Mouse (Mus musculus): ENCODE measurements around the gene Icam1. TPM values are rescaled to one million over a fixed set of nuclear protein-coding genes. Genes with fewer than 3 reads are reported as not detected.
A peak's percentile ranks its signal among the peaks of the same experiment; 100 is the strongest.

Icam1 gene
- 10 to 100 TPM; 10.8 to 12.4 TPM for total RNA-seq (2021)
- long read RNA-seq, experiment 1, transcript Icam1-201 (7 exons, 2,535 nt) = major isoform, 8 of 9 reads
- long read RNA-seq, experiment 1, partial matches to known transcripts = 0 of 9 reads
- long read RNA-seq, experiment 1, other reads (novel, unspliced or antisense) = 1 of 9 reads
- long read RNA-seq, experiment 2, transcript Icam1-201 (7 exons, 2,535 nt) = major isoform, 8 of 9 reads
- long read RNA-seq, experiment 2, partial matches to known transcripts = 0 of 9 reads
- long read RNA-seq, experiment 2, other reads (novel, unspliced or antisense) = 1 of 9 reads

DNA sequence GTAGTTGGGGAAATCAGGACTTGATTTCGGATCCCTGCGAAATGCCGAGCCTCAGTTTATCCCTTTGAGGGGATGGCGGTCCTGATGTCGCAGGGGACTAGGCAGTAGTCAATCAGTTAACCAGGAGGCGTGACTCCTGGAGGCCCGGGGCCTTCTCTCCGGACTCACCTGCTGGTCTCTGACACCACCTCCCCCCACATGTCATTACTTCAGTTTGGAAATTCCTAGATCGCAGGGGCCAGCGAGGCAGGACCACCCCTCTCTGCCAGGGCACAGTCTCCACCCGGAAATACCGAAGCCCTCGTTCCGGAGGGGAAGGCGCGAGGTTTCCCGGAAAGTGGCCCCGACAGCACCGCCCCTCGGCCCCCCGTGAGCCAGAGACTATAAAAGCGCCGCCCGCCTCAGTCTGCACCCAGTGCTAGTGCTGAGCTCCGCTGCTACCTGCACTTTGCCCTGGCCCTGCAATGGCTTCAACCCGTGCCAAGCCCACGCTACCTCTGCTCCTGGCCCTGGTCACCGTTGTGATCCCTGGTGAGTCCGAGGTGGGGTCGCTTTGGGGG, at the start of gene Icam1:
Icam1 (plus strand) TSS at position 415 of the 560 bp plus-strand sequence.
- peak; percentile 72 for DNase-seq

DNA sequence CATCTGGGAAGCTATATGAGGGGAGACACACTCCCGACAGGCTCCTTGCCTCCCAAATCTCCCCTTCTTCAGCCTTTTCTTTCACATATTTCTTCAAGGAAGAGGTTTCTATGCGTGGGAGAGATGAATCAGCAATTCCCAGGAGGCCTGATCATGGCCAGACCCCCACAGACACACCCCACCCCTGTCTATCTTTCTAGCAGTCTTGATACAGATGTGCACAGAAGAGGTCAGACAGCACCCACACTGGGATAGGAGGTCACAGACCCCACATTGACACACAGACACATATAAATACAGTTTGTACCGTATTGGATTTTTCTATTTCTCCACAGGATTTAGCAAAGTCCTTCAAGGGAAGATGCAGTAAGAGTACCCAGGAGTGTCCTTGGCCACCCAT, 49.8 kb upstream of the Icam1 start:
- DNase-seq = no peak

GRCm38 (mm10) chr9:20966747-20967146, 49.0 kb upstream of the Icam1 start:
- no peak for DNase-seq

GRCm38 (mm10) chr9:20971751-20972140, 44.0 kb upstream of the Icam1 start:
- no peak for DNase-seq

- DNase-seq = peak; percentile 49
These were observed 43.4 kb upstream of the Icam1 start for GRCm38 (mm10) chr9:20972141-20972992.

DNA sequence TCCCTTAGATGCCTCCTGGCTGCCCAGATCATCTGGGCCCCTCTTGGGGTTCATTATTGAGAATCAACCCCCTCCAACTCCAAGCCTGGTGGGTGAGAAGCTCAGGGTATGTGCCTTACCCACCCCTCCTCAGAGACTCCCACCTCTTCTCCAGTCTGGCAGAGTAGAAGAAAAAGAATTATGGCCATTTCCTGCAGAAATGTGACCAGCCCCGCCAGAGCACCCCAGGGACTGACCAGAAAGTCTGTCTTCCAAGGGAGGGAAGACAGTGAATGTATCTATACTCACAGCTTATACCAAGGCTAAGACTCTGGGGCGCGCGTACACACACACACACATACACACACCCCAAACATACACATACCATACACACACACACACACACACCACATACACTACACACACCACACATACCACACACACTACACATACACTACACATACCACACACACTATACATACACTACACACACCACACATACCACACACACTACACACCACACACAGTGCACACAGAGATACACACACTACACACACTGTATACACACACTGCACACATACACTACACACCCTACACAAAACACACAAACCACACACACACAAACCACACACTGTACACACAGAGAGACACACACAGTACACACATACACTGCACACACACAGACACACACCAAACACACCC, 42.6 kb upstream of the Icam1 start:
- no peak for DNase-seq

DNA sequence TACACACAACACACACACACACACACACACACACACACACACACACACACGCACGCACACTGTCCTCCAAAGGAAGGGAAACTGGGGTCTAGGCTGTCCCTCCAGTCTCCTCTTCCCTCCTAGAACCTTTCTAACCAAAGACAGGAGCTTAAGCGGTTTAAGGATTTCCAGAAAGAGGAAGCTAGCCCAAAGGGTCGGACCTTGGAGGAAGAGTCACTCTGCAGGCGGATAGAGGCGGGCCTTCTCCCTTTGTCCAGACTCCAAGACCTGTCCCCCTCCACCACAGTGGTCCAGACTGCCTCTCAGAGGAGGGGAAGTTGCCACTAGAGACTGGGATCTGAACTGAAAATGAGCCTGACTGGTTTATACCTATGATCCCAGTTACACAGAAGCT, 42.1 kb upstream of the Icam1 start:
- no peak for DNase-seq

GRCm38 (mm10) chr9:20975431-20976215, 40.2 kb upstream of the Icam1 start:
- peak; percentile 65 for DNase-seq

DNA sequence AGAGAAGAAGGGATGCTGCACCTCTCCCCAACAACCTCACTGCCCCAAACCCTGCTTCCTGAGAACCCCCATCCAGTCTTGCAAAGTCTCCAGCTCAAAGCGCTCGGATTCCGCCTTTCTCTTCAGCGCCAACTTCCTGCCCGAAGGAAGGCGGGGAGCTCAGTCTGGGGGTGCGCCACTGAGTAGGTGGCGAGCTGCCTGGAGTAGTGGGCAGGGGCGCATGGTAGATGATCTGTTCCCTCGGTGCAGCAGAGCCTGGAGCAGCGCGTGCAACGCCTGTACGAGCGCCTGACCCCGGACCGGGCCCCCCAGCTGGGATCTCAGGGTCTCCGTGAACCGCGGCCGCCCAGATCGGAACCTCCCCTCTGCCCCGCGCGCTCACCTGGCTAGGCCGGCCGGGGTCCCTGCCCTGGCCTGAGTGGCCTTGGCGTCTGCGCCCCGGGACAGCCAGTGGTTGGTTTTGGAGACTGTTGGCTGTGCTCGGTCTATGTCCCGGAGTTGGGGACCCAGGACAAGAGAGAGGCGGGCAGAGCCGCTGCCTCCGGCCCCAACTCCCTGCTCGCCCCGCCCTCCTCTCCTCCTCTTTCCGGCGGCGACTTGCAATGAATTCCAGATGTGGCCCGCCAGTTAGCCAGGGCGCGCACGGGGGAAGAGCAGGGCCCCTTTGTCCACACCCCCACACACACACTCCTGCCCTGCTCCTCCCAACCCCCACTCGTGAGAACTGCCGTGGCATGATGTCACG, 39.4 kb upstream of the Icam1 start, which contains the start of gene S1pr2:
S1pr2 (minus strand) TSS at position 566 of the 745 bp plus-strand sequence.
- DNase-seq = peak; percentile 89

DNA sequence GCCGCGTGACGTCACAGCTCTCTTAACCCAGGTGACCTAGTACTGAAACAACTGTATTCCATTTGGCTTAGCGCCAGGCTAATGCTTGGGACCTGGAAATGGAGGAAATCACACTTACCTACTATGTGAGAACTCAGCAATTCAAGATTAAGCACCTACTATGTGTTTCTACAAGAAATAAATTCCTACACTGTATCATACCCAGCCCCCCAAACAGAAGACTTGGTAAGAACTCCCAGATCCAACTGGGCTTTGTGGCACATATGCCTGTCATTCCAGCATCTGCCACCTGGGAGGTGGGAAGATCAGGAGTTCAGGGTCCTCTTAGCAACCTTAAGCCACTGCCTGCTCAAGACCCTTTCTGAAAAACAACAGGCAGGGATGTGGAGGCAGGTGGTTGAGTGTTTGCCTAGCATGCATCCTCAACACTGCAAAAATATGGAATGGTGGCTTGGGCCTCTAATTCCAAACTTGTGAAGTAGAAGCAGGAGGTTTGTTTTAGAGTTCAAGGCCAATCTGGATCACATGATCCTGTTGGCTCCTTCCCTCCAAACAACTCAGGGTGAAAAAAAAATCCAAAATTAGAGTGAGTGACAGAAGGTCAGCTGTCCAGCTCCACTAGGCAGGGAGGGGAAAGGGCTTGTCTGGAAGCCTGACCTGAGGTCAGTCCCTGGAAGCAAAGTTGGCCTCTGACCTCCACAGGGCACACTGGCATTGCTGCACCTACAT, 38.7 kb upstream of the Icam1 start:
- no peak for DNase-seq

DNA sequence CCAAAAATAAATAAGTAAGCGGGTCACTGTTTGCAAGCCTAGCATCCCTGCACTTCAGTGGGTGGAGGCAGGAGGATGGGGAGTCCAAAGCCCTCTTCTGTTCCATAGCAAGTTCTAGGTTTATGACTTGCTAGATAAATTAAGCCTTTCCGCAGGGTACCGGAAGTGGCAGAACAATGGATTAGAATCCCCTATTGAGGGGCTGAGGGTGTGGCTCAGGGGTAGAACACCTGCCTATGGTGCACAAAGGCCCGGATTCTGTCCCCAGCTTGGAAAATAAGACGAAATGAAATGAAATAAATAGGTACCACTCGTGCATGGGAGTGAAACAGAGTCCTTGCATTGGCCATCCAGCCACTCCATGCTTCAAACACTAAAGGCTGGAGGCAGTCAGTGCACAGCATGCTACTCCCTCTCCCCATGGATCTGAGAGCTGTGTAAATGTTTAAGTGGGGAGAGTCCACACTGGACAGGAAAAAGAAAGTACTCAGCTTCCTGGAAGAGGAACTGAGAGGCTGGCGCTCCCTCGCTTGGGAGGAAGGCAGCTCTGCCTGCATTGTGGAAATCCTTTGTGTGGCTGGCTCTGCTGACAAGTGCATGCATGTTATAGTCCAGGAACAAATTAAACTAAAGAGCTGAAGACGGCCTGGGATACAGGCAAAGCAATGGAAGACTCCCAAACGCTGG, 37.2 kb upstream of the Icam1 start:
- DNase-seq = no peak

DNA sequence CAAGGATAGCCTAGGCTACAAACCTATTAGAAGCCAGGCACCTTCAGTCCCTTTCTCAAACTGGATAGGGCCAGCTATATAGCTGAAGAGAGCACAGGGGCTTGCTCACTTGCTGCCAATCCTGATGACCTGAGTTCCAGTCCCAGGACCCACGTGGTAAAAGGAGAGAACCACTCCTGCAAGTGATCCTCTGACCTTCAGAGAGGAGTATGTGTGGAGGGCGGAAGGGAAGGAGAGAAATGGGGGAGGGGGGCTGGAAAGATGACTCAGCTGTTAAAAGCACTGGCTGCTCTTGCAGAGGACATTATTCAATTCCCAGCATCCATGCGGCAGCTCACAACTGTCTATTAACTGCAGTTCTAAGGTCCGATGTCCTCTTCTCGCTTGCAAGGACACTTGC, 36.6 kb upstream of the Icam1 start:
- no peak for DNase-seq

GRCm38 (mm10) chr9:20979769-20980168, 36.0 kb upstream of the Icam1 start:
- DNase-seq = no peak

DNA sequence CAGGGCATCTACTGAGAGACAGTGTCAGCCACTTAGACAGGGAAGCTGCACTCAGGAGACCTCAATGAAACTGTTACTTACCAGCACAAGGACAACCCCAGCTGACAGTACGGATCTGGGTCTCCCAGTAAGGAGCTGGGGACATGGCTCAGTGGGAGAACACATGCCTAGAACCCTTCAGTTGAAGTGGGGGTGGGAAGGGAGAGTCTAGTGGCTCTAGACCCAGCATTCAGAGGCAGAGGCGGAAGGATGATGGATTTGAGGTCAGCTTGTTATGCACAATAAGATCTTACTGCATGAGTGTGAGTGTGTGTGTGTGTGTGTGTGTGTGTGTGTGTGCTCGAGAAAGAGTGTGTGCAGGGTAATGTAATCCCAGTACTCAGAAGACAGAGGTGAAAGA, 33.6 kb upstream of the Icam1 start:
- no peak for DNase-seq

- DNase-seq = no peak
These were observed 32.6 kb upstream of the Icam1 start for GRCm38 (mm10) chr9:20983169-20983568.

DNA sequence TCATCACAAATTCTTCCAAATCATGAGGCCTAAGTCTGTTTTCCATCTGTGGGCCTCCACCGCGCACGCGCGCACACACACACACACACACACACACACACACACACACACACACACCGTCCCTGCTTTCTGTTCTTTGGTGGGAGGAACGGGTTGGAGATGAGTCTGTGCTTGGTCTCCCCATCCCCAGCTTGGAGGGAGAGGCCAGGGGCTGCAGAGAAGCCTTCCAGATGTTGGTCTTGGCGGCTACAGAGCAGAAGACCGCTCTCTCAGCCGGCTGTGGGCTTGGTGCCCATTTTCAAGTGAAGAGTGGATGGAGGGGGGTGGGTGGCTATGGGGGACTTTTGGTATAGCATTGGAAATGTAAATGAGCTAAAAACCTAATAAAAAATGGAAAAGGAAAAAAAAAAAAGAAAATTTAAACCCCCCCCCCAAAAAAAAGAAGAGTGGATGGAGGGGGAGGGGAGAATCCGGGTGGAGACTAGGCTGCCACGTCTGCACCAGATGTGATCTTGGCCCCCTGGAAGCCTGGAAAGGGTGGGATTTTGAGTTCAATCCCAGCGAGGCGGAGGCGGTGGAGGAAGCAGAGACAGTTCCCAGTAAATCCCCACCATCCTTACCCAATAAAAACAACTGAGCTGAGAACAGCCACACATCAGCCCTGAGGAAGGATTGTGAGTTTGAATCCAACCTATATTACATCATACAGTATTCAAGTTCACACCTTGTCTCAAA, 28.7 kb upstream of the Icam1 start:
- no peak for DNase-seq

- no peak for DNase-seq
These were observed 27.8 kb upstream of the Icam1 start for GRCm38 (mm10) chr9:20987953-20988352.

GRCm38 (mm10) chr9:20990861-20991260, 24.9 kb upstream of the Icam1 start:
- DNase-seq = peak; percentile 32

- no peak for DNase-seq
These were observed 24.2 kb upstream of the Icam1 start for GRCm38 (mm10) chr9:20991587-20991986.

All from adrenal gland, postnatal 10 days (tissue).